Mouse (Mus musculus): Measurements from ENCODE around the gene Ces2e.
"Not testable (repeated sequence)": the region's sequence is repeated elsewhere in the genome, so short reads cannot be mapped to it uniquely, and the experiment has no call there.

Gene Ces2e

GRCm38 (mm10) chr8:104925972-104926596 lies at the start of gene Ces2e:
TSS of gene Ces2e (plus strand) at chr8:104926260.
- DNase-seq (ENCODE audit: low spot score in 2 of 2): no peak

- not testable (repeated sequence) for DNase-seq (ENCODE audit: low spot score in 2 of 2)
Measured at GRCm38 (mm10) chr8:104886223-104886926, 39.7 kb upstream of the Ces2e start.

GRCm38 (mm10) chr8:104901746-104902145 lies 24.3 kb upstream of the Ces2e start:
- DNase-seq (ENCODE audit: low spot score in 2 of 2): no peak

- DNase-seq (ENCODE audit: low spot score in 2 of 2): no peak
Measured at GRCm38 (mm10) chr8:104907111-104907510, 18.9 kb upstream of the Ces2e start.

- peak in 1 of 2 experiments; percentile 3 for DNase-seq (ENCODE audit: low spot score in 2 of 2)
Measured at GRCm38 (mm10) chr8:104909021-104909420, 17.0 kb upstream of the Ces2e start.

GRCm38 (mm10) chr8:104909651-104910050 lies 16.4 kb upstream of the Ces2e start:
- DNase-seq (ENCODE audit: low spot score in 2 of 2): not testable (repeated sequence)

GRCm38 (mm10) chr8:104927301-104927700 lies 1.2 kb downstream of the Ces2e start:
- DNase-seq (ENCODE audit: low spot score in 2 of 2): no peak

- no peak for DNase-seq (ENCODE audit: low spot score in 2 of 2)
Measured at GRCm38 (mm10) chr8:104944665-104945064, 18.6 kb downstream of the Ces2e start.

- DNase-seq (ENCODE audit: low spot score in 2 of 2): no peak
Measured at GRCm38 (mm10) chr8:104947056-104947455, 21.0 kb downstream of the Ces2e start, which contains the start of gene Ces2f. TSS of gene Ces2f (plus strand) at chr8:104947356.

GRCm38 (mm10) chr8:104949031-104949430 lies 23.0 kb downstream of the Ces2e start:
- DNase-seq (ENCODE audit: low spot score in 2 of 2): no peak

GRCm38 (mm10) chr8:104961537-104961961 lies 35.5 kb downstream of the Ces2e start, which contains the start of gene Ces2g:
TSS of gene Ces2g (plus strand) at chr8:104961718.
- no peak for DNase-seq (ENCODE audit: low spot score in 2 of 2)

GRCm38 (mm10) chr8:104962229-104962901 lies 36.3 kb downstream of the Ces2e start:
- DNase-seq (ENCODE audit: low spot score in 2 of 2): no peak

GRCm38 (mm10) chr8:104963375-104963894 lies 37.4 kb downstream of the Ces2e start:
- no peak for DNase-seq (ENCODE audit: low spot score in 2 of 2)

- no peak for DNase-seq (ENCODE audit: low spot score in 2 of 2)
Measured at GRCm38 (mm10) chr8:104984126-104984525, 58.1 kb downstream of the Ces2e start.

Measured in frontal cortex, postnatal 36 days (tissue).